Comparison of ENCODE assay signal across 27 mouse cellular contexts in genomic region chr14:21406946-21407345, GRCm38 (mm10).
"Had no signal": no experiment of that assay in that cellular context is flagged by ENCODE, and none has a peak within 500 bp of the region (broad histone marks: within the 10 kb centered on the region; RNA-seq: fewer than 3 reads in every experiment).

No protein-coding gene starts in this region.

- H3K27me3 ChIP-seq: heart, embryonic 12.5 days; intestine, embryonic 15.5 days; limb, embryonic 13.5 days; liver, embryonic 13.5 days; liver, embryonic 15.5 days had no signal

- H3K9me3 ChIP-seq: heart, embryonic 10.5 days; heart, embryonic 12.5 days; hindbrain, embryonic 10.5 days; hindbrain, embryonic 12.5 days; intestine, embryonic 15.5 days; limb, embryonic 13.5 days; liver, embryonic 13.5 days; liver, embryonic 15.5 days had no signal

- H3K4me1 ChIP-seq: heart, embryonic 10.5 days; heart, embryonic 12.5 days; intestine, embryonic 15.5 days; liver, embryonic 13.5 days; liver, embryonic 15.5 days had no signal

- ATAC-seq: hindbrain, embryonic 16.5 days; inflammation-experienced regulatory T-cells, adult 6 months; intestine, embryonic 15.5 days; intestine, postnatal 0 days had no signal

- H3K27ac ChIP-seq: gastrocnemius, adult 2 months; heart, embryonic 10.5 days; hindbrain, embryonic 10.5 days; hindbrain, embryonic 12.5 days; hindbrain, embryonic 14.5 days; intestine, embryonic 15.5 days; layer of hippocampus, adult 2 months; left cerebral cortex, adult 2 months; limb, embryonic 13.5 days; liver, embryonic 13.5 days; liver, embryonic 15.5 days had no signal

- H3K4me3 ChIP-seq: gastrocnemius, adult 2 months; heart, embryonic 10.5 days; heart, embryonic 12.5 days; hindbrain, embryonic 10.5 days; hindbrain, embryonic 12.5 days; intestine, embryonic 15.5 days; layer of hippocampus, adult 2 months; left cerebral cortex, adult 2 months; limb, embryonic 13.5 days; liver, embryonic 13.5 days; liver, embryonic 15.5 days had no signal

- H3K36me3 ChIP-seq: heart, embryonic 10.5 days; heart, embryonic 12.5 days; hindbrain, embryonic 10.5 days; hindbrain, embryonic 12.5 days; intestine, embryonic 15.5 days; limb, embryonic 13.5 days; liver, embryonic 13.5 days; liver, embryonic 15.5 days had no signal

- H3K4me2 ChIP-seq: heart, embryonic 12.5 days; hindbrain, embryonic 12.5 days; hindbrain, embryonic 14.5 days; intestine, embryonic 15.5 days; limb, embryonic 13.5 days; liver, embryonic 11.5 days; liver, embryonic 13.5 days; liver, embryonic 15.5 days had no signal

- H3K9ac ChIP-seq: heart, embryonic 12.5 days; hindbrain, embryonic 12.5 days; hindbrain, embryonic 14.5 days; intestine, embryonic 15.5 days; limb, embryonic 13.5 days; liver, embryonic 13.5 days; liver, embryonic 15.5 days had no signal

- DNase-seq: gastrocnemius, adult 2 months; gastrocnemius, postnatal 10 days; gastrocnemius, postnatal 25 days; heart, adult 18-20 months; heart, postnatal 10 days; heart, postnatal 4 days; kidney, adult 18-20 months; kidney, adult 8-10 months; kidney, postnatal 10 days; kidney, postnatal 25 days; kidney, postnatal 4 days; liver; liver, embryonic 13.5 days had no signal
